Mouse (Mus musculus): ENCODE results near the gene Itpkb.

GRCm38 (mm10) chr1:180282581-180282980 is 47.7 kb upstream of the Itpkb start:
- TF ChIP-seq CTCF (IDR thresholded peaks at IDR 0.05; ENCODE audit: low read depth): no peak
- no peak for TF ChIP-seq EP300 (IDR thresholded peaks at IDR 0.05; ENCODE audit: low read depth)
